Mouse (Mus musculus): ENCODE results near the gene Abcd3. TPM values are rescaled to one million over a fixed set of nuclear protein-coding genes. Genes with fewer than 3 reads are reported as not detected.

Gene Abcd3
- polyA plus RNA-seq, 1 experiment = 174 TPM

DNA sequence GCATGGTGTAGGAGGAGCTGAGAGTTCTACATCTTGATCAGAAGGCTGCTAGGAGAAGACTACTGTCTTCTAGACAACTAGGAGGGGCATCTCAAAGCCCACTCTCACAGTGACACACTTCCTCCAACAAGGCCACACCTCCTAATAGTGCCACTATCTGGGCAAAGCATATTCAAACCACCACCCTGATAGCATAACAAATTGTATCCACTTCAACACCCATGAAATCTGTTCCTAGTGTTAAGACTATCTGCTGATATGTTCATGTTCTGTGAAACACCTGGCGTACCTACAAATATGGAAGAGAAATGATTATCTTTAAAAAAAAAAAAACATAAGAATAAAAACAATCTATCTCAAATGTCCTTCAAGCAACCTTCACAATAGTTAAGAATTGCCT is 9.2 kb upstream of the Abcd3 start:
- Histone ChIP-seq H3K4me3 (ENCODE audit: insufficient read depth, low read depth, low read length) (no peak overlapping the region), H3K27ac (ENCODE audit: insufficient read depth, low read depth, low read length) (no peak overlapping the region), H3K4me1 (ENCODE audit: control insufficient read depth, insufficient read depth, low read length) (no peaks in the 10 kb centered on the region)
- no peak for TF ChIP-seq POLR2A (IDR thresholded peaks at IDR 0.05; ENCODE audit: insufficient read depth, low read depth, low read length)
- no peak for TF ChIP-seq CTCF (IDR thresholded peaks at IDR 0.05; ENCODE audit: insufficient read depth, low read depth, low read length)
- WGBS = 100% methylated on average over 1 of the region's 1 CpGs

DNA sequence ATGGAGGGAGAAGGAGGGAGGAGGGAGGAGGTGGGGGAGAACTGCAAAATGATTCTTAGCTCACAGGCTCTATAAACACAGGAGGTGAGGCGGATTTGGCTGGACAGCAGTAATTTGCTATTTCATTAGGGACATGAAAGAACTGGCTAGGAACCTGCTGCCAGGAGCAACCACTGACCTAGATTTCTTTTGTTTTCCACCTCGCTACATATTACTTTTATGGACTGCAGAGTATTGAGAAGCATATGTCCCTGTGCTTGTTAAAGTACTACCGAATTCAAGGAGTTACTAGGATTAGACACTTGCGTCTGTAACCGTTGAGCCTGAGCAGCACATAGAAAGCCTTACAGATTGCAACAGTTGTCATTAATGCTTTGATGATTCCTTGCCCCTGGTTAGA is 7.5 kb upstream of the Abcd3 start:
- H3K27ac ChIP-seq (ENCODE audit: insufficient read depth, low read depth, low read length) = no peak overlapping the region
- TF ChIP-seq CTCF (IDR thresholded peaks at IDR 0.05; ENCODE audit: insufficient read depth, low read depth, low read length) (no peak), POLR2A (IDR thresholded peaks at IDR 0.05; ENCODE audit: insufficient read depth, low read depth, low read length) (no peak)
- 75% methylated on average over 5 of the region's 5 CpGs for WGBS
- no peak overlapping the region for H3K4me3 ChIP-seq (ENCODE audit: insufficient read depth, low read depth, low read length)
- no peaks in the 10 kb centered on the region for H3K4me1 ChIP-seq (ENCODE audit: control insufficient read depth, insufficient read depth, low read length)

DNA sequence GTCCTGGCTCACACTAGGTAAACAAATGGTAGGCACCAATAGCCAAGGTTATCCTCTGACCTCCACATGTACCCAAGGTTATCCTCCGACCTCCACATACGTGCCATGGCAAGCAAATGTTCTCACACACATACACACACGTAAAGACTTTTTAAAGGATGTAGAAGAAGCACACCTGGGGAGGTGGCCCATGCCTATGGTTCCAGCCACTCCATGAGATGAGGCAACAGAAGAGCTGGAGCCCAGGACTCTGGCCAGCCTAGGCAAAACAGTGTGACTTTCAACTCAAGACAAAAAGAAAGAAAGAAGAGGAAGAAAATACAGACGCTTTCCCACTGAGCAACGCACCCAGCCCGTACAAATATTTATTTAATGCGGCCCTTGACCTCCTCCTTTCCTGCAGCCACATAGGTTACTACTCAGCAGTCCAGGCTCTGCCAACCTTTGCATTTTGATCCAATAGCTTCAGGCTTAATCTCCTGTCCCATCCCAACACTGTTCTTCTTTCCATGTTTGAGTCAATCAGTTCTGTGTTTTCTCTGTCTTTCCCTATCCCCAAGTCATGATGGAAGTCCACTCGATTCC is 6.5 kb upstream of the Abcd3 start:
- TF ChIP-seq CTCF (IDR thresholded peaks at IDR 0.05; ENCODE audit: insufficient read depth, low read depth, low read length) = no peak
- TF ChIP-seq POLR2A (IDR thresholded peaks at IDR 0.05; ENCODE audit: insufficient read depth, low read depth, low read length) = no peak
- Histone ChIP-seq H3K4me3 (ENCODE audit: insufficient read depth, low read depth, low read length) (no peak overlapping the region), H3K4me1 (ENCODE audit: control insufficient read depth, insufficient read depth, low read length) (no peaks in the 10 kb centered on the region), H3K27ac (ENCODE audit: insufficient read depth, low read depth, low read length) (no peak overlapping the region)
- WGBS = 92% methylated on average over 8 of the region's 8 CpGs

DNA sequence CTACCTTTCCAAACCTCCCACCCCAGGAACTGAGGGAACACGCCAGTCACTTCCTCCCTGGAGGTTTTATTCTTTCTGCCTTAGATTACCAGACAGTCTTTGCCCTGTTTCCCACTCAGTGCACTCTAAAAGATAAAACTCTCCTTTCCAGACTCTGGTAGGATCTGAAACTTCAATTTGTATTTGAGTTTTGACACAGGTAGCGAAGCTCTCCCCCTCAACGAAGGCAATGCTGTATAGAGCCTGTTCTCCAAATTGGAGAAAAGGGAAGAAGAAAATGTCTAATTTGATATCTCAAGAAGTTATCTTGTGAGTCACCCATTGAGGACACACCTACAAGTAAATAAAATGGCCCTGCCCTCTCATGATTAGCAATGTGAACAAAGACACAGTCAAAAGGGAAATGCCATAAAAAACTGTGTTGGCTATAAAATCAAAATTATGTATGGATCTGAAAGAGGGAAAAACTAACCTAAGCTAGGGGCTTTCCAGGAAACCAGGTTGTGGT is 4.6 kb upstream of the Abcd3 start:
- TF ChIP-seq POLR2A (IDR thresholded peaks at IDR 0.05; ENCODE audit: insufficient read depth, low read depth, low read length) (no peak), CTCF (IDR thresholded peaks at IDR 0.05; ENCODE audit: insufficient read depth, low read depth, low read length) (no peak)
- no peak overlapping the region for H3K4me3 ChIP-seq (ENCODE audit: insufficient read depth, low read depth, low read length)
- WGBS = 85% methylated on average over 3 of the region's 3 CpGs
- H3K4me1 ChIP-seq (ENCODE audit: control insufficient read depth, insufficient read depth, low read length) = no peaks in the 10 kb centered on the region
- no peak overlapping the region for H3K27ac ChIP-seq (ENCODE audit: insufficient read depth, low read depth, low read length)

GRCm38 (mm10) chr3:121818736-121819396 is 3.8 kb upstream of the Abcd3 start:
- Histone ChIP-seq H3K4me1 (ENCODE audit: control insufficient read depth, insufficient read depth, low read length) (no peaks in the 10 kb centered on the region), H3K27ac (ENCODE audit: insufficient read depth, low read depth, low read length) (no peak overlapping the region), H3K4me3 (ENCODE audit: insufficient read depth, low read depth, low read length) (no peak overlapping the region)
- TF ChIP-seq CTCF (IDR thresholded peaks at IDR 0.05; ENCODE audit: insufficient read depth, low read depth, low read length) (no peak), POLR2A (IDR thresholded peaks at IDR 0.05; ENCODE audit: insufficient read depth, low read depth, low read length) (no peak)
- 83% methylated on average over 10 of the region's 10 CpGs for WGBS

GRCm38 (mm10) chr3:121815549-121816235 is 590 bp upstream of the Abcd3 start:
- no peak for TF ChIP-seq CTCF (IDR thresholded peaks at IDR 0.05; ENCODE audit: insufficient read depth, low read depth, low read length)
- no peak for TF ChIP-seq POLR2A (IDR thresholded peaks at IDR 0.05; ENCODE audit: insufficient read depth, low read depth, low read length)
- H3K4me1 ChIP-seq (ENCODE audit: control insufficient read depth, insufficient read depth, low read length) = peaks cover 2% of the 10 kb centered on the region; the same call in 1 of the 2 replicates
- peak overlapping the region; percentile 90 for H3K4me3 ChIP-seq (ENCODE audit: insufficient read depth, low read depth, low read length)
- WGBS = 4% methylated on average over 16 of the region's 16 CpGs
- H3K27ac ChIP-seq (ENCODE audit: insufficient read depth, low read depth, low read length) = peak overlapping the region; percentile 93

- under 1% methylated on average over 27 of the region's 28 CpGs for WGBS
- Histone ChIP-seq H3K4me3 (ENCODE audit: insufficient read depth, low read depth, low read length) (peak overlapping the region; percentile 90), H3K27ac (ENCODE audit: insufficient read depth, low read depth, low read length) (peak overlapping the region; percentile 93), H3K4me1 (ENCODE audit: control insufficient read depth, insufficient read depth, low read length) (peaks cover 6% of the 10 kb centered on the region; the same call in 1 of the 2 replicates)
- TF ChIP-seq CTCF (IDR thresholded peaks at IDR 0.05; ENCODE audit: insufficient read depth, low read depth, low read length) = no peak
- no peak for TF ChIP-seq POLR2A (IDR thresholded peaks at IDR 0.05; ENCODE audit: insufficient read depth, low read depth, low read length)
These were observed 663 bp downstream of the Abcd3 start for GRCm38 (mm10) chr3:121814413-121814864.

DNA sequence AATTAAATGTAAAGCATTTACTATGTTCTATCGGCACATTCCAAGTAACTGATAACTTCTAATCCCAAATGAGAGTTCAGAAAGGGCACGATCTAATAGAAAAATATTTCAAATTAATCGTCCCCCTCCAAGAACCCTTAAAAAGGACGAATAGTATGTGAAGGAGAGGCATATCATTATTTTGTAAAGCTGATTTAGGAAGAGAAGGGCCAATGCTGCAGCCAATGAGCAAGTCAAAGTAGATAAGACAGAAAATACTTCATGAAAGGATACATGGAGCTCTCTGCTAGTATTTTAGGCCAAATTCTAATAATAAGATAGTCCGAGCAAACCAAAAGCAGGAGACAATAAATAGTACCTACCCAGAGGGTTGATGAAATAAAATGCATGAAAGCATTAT is 1.3 kb downstream of the Abcd3 start:
- no peak overlapping the region for H3K27ac ChIP-seq (ENCODE audit: insufficient read depth, low read depth, low read length)
- H3K4me3 ChIP-seq (ENCODE audit: insufficient read depth, low read depth, low read length) = no peak overlapping the region
- WGBS = 44% methylated on average over 5 of the region's 5 CpGs
- peaks cover 6% of the 10 kb centered on the region; the same call in 1 of the 2 replicates for H3K4me1 ChIP-seq (ENCODE audit: control insufficient read depth, insufficient read depth, low read length)
- TF ChIP-seq CTCF (IDR thresholded peaks at IDR 0.05; ENCODE audit: insufficient read depth, low read depth, low read length) = no peak
- TF ChIP-seq POLR2A (IDR thresholded peaks at IDR 0.05; ENCODE audit: insufficient read depth, low read depth, low read length) = no peak

DNA sequence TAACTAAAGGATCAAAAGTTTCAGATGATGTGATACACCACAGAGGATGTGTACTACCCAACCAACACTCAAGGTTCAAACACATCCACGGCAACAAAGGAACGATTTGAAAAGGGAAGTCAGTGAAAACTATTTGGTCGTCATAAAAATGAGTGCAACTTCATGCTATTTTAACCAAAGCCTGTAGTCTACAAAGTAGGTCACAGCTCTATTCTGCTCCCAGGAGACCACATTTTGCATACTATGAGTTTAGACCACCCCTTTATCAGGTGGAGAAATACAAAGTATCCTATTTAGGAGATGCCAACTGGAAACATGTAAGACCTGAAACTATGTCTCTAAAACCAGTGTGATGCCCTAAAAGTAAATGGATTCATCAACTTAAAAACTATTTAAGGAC is 6.9 kb downstream of the Abcd3 start:
- Histone ChIP-seq H3K27ac (ENCODE audit: insufficient read depth, low read depth, low read length) (no peak overlapping the region), H3K4me1 (ENCODE audit: control insufficient read depth, insufficient read depth, low read length) (peaks cover 3% of the 10 kb centered on the region; the same call in 1 of the 2 replicates), H3K4me3 (ENCODE audit: insufficient read depth, low read depth, low read length) (no peak overlapping the region)
- TF ChIP-seq POLR2A (IDR thresholded peaks at IDR 0.05; ENCODE audit: insufficient read depth, low read depth, low read length) = no peak
- WGBS = 63% methylated on average over 3 of the region's 3 CpGs

Data from olfactory bulb, adult 2 months (tissue).